Mouse (Mus musculus) megakaryocyte, embryonic 14.5 days (primary cell): ENCODE results near the gene L2hgdh.

Experiments
- FLI1 ChIP-seq: IDR thresholded peaks from 2 replicates; pipeline ENCODE4 v1.6.1; 2012; ENCODE audit warnings: low read length, inconsistent platforms, mixed read lengths
- GATA1 ChIP-seq: IDR thresholded peaks from 3 replicates; pipeline ENCODE4 v1.6.1; 2012; ENCODE audit warnings: mixed read lengths, low read length, inconsistent platforms, borderline replicate concordance

GRCm38 (mm10) chr12:69680635-69681565, 43.8 kb downstream of the L2hgdh start:
- no peak for TF ChIP-seq FLI1
- no peak for TF ChIP-seq GATA1
